Mouse (Mus musculus) hindbrain, embryonic 16.5 days (tissue): ENCODE measurements at regions not wholly inside any gene's neighbourhood (a gene's known extent, or its start where the extent isn't known, plus 50 kb on each side); places are given as distances from the start of the nearest gene placed in this dataset.
"Not testable (repeated sequence)": the region's sequence is repeated elsewhere in the genome, so short reads cannot be mapped to it uniquely, and the experiment has no call there.

Experiments
- ATAC-seq: fragments of 200-750 bp; cut with Nextera tagmentation; 2 replicates; pipeline ENCODE4 v1.8.0; 2017; ENCODE audit warnings: moderate TSS enrichment, moderate library complexity
- H3K27ac ChIP-seq: fragments of 300-500 bp; sonication (generic); 2 replicates; pipeline ENCODE4 v1.5.1; 2014; ENCODE audit warnings: low read depth, mild to moderate bottlenecking, control low read depth, low read length, moderate library complexity
- H3K27me3 ChIP-seq: fragments of 300-500 bp; sonication (generic); replicated peaks from 2 replicates; pipeline ENCODE4 v1.6.1; 2014; ENCODE audit warnings: low read length; ENCODE audit not compliant: control insufficient read depth, insufficient read depth
- H3K36me3 ChIP-seq: fragments of 300-500 bp; sonication (generic); 2 replicates; pipeline ENCODE4 v1.6.1; 2014; ENCODE audit warnings: mild to moderate bottlenecking, low read length, moderate library complexity, mixed read lengths; ENCODE audit not compliant: control insufficient read depth, insufficient read depth
- H3K4me1 ChIP-seq: fragments of 300-500 bp; sonication (generic); 2 replicates; pipeline ENCODE4 v1.6.1; 2014; ENCODE audit warnings: low read depth, low read length; ENCODE audit not compliant: control insufficient read depth, insufficient read depth
- H3K4me2 ChIP-seq: fragments of 300-500 bp; sonication (generic); 2 replicates; pipeline ENCODE4 v1.6.1; 2014; ENCODE audit warnings: mild to moderate bottlenecking, low read length, control low read depth, moderate library complexity
- H3K4me3 ChIP-seq: fragments of 300-500 bp; sonication (generic); 2 replicates; pipeline ENCODE4 v1.5.1; 2014; ENCODE audit warnings: mild to moderate bottlenecking, low read length, control low read depth, moderate library complexity
- H3K9ac ChIP-seq: fragments of 300-500 bp; sonication (generic); 2 replicates; pipeline ENCODE4 v1.6.1; 2014; ENCODE audit warnings: low read depth, mild to moderate bottlenecking, control low read depth, low read length, moderate library complexity
- H3K9me3 ChIP-seq: fragments of 300-500 bp; sonication (generic); 2 replicates; pipeline ENCODE4 v1.6.1; 2014; ENCODE audit warnings: mild to moderate bottlenecking, low read length, moderate library complexity; ENCODE audit not compliant: control insufficient read depth
- WGBS: fragments of 180-500 bp; shearing (Covaris S2); extraction: QIAGEN DNeasy Blood & Tissue Kit; methylation state at CpG from one replicate; pipeline ENCODE4 v1.1.7; 2014; 5-methylcytosine and 5-hydroxymethylcytosine counted together

DNA sequence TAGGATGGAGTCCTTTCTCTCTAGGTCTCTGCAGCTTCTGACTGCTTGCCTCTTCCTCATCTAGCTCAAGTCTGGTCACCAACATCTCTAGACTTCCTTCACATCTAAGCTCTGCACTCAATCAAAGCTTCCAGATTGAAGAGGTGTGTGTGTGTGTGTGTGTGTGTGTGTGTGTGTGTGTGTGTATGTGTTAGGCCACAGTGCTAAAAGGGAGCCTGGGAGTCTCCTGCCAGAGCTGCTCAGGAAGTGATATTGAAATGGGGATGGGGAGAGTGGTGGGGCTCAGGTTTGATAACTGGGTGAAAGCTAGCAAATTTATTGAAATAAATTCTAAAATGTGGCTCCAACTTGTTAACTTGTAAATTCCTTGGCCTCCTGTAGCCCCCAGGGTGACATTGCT, 73.3 kb downstream of the Gm31371 start:
- not testable (repeated sequence) for H3K9ac ChIP-seq, H3K4me3 ChIP-seq, ATAC-seq, H3K27me3 ChIP-seq, H3K9me3 ChIP-seq, H3K4me1 ChIP-seq, H3K4me2 ChIP-seq, H3K36me3 ChIP-seq, H3K27ac ChIP-seq

DNA sequence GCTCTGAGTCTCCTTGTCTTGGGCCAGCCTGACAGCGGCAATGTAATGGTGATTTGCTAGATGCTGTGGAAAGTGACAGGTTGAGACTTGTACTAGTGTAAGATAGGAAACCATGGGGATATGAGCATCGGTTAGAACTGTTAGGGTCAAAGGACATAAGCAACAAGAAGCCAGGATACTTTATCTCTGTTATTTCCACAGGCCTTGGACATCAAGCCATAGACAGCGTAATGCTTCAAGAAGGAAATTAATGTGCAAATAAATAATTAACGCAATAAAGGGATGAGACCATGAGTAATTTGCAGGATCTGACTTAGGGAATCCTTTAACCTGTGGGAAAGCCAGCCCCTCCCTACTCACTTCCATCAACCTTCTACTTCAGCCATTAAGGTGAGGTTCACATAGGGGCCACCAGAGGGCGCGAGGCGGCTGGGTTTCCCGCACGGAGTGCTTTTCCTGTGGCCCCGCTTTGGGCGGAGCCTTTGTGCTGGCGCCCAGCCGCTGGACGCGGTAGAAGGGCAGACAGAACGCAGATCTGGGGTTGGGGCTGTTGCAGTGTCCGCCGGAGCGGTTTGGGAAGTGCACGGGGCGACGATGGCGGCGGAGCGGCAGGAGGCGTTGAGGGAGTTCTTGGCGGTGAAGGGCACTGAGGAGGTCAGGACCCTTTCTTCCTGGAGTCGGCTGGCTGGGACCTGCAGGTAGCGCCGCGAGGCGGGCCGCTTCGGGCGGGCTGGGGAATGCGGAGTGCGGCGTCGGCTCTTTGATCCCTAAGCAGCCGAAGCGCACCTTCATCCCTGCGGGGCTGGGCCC, 76.5 kb downstream of the Gm31371 start:
- Histone ChIP-seq H3K4me3 (peak overlapping the region; percentile 48), H3K9me3 (peaks cover 5% of the 10 kb centered on the region), H3K27me3 (no peaks in the 10 kb centered on the region), H3K9ac (peak overlapping the region; percentile 62), H3K4me2 (peak overlapping the region; percentile 65), H3K4me1 (no peaks in the 10 kb centered on the region), H3K36me3 (no peaks in the 10 kb centered on the region), H3K27ac (no peak overlapping the region)
- ATAC-seq, result peak; percentile 96
- 15% methylated on average over 33 of the region's 42 CpGs for WGBS

DNA sequence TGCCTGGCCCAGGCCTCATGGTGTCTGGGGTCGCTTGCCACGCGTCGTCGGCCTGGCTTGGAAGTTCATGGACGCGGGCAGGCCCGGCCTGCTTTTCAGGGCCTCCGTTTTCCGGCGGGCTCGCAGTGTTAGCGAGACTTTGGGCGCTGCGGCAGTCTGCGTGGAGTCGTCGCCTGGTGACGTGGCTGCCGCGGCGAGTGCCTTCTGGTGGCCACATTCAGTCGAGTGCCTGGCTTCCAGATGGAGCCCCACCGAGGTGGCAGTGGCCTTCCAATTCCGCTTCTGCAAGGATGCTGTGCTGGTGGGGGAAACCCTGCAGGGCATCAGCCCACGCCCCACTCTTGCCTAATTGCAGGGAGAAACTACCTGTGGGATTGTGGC, 77.1 kb downstream of the Gm31371 start:
- H3K9me3 ChIP-seq, H3K27me3 ChIP-seq, H3K27ac ChIP-seq, H3K4me1 ChIP-seq, H3K36me3 ChIP-seq: not testable (repeated sequence)
- peak overlapping the region; percentile 62 for H3K9ac ChIP-seq
- H3K4me2 ChIP-seq, result peak overlapping the region; percentile 65
- 20% methylated on average over 26 of the region's 26 CpGs for WGBS
- peak overlapping the region; percentile 48 for H3K4me3 ChIP-seq
- ATAC-seq, result peak; percentile 64

- H3K4me3 ChIP-seq, H3K4me2 ChIP-seq: not testable (repeated sequence)
- WGBS, result 75% methylated on average over 3 of the region's 3 CpGs
Measured at GRCm38 (mm10) chr8:20008106-20008505, 104.9 kb downstream of the Gm31371 start.

DNA sequence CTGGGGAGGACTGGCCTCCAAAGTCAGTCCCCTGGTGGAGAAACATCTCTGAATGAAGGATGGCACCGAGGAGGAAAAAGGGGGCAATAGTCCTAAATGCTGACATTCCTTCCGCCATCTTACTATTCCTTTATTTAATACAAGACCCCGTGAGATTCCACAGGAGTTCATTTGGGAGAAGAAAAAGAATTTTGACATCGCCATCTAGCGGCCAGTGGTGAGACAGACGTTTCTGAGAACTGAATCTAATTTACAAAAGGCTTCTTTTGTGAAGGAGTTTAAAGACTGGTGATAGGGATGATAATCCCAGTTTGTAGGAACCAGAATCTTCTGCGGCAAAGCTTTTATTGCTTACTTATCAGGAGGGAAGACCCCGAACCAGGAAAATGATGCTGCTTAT, 107.8 kb downstream of the Gm31371 start:
- not testable (repeated sequence) for ATAC-seq, H3K27me3 ChIP-seq, H3K9me3 ChIP-seq, H3K9ac ChIP-seq, H3K4me1 ChIP-seq, H3K4me2 ChIP-seq, H3K4me3 ChIP-seq, H3K27ac ChIP-seq, H3K36me3 ChIP-seq
- WGBS, result 76% methylated on average over 8 of the region's 8 CpGs

More at GRCm38 (mm10) chr8:20008106-20008505, 104.9 kb downstream of the Gm31371 start:
- not testable (repeated sequence) for H3K27me3 ChIP-seq, H3K9me3 ChIP-seq, H3K4me1 ChIP-seq, H3K36me3 ChIP-seq, H3K27ac ChIP-seq, ATAC-seq, H3K9ac ChIP-seq

DNA sequence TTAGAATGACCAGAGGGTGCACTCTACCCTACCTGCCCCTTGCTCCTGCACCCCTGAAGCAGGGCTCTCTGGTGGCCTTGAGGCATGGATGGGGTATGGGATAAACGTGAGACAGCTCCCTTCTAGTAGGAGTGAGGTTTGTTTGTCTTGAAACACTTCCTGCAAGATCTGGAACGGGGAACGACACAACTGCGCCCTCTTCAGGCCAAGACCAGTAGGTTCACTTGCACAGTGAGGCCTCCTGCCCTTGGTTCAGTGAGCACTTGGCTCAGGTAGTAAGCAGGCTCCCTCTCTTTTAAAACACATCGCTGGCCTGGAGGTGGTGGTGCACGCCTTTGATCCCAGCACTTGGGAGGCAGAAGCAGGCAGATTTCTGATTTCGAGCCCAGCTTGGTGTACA, 110.1 kb downstream of the Gm31371 start:
- ATAC-seq, H3K4me2 ChIP-seq, H3K36me3 ChIP-seq, H3K4me3 ChIP-seq, H3K4me1 ChIP-seq, H3K27me3 ChIP-seq, H3K9ac ChIP-seq, H3K9me3 ChIP-seq, H3K27ac ChIP-seq: not testable (repeated sequence)
- WGBS, result 83% methylated on average over 7 of the region's 7 CpGs

DNA sequence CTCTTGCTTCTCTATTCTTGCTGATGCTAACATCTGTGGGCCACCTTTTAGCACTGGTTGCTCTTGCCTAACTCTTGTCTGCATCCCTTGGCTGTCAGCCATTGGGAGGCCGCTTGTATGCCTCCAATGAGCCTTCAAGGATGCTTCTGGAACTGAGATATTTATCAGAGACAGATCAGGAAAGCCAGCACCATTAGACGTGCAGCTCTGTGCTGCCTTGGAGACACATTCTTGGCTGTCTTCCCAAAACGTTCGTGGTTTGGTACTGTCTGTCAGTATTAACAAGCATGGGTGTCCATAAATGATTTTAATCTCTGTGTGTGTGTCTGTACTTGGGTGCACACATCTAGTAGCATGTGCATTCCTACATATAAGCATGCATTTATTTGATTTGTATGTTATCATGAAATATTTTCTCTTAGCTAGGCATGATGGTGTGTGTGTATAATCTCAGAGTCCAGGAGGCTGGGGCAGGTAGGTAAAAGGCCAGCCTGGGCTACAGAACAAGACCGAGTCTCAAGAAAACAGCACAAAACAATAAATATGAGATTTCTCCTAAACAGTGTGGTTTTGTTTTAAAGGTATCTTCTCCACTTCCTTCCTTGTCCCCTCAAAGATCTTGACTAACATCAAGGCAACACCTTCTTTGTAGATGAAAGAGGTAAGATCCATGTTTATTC, 111.4 kb downstream of the Gm31371 start:
- H3K9ac ChIP-seq, H3K4me1 ChIP-seq, H3K4me3 ChIP-seq, H3K27me3 ChIP-seq, H3K4me2 ChIP-seq, H3K9me3 ChIP-seq, ATAC-seq, H3K36me3 ChIP-seq, H3K27ac ChIP-seq: not testable (repeated sequence)
- 70% methylated on average over 4 of the region's 5 CpGs for WGBS

DNA sequence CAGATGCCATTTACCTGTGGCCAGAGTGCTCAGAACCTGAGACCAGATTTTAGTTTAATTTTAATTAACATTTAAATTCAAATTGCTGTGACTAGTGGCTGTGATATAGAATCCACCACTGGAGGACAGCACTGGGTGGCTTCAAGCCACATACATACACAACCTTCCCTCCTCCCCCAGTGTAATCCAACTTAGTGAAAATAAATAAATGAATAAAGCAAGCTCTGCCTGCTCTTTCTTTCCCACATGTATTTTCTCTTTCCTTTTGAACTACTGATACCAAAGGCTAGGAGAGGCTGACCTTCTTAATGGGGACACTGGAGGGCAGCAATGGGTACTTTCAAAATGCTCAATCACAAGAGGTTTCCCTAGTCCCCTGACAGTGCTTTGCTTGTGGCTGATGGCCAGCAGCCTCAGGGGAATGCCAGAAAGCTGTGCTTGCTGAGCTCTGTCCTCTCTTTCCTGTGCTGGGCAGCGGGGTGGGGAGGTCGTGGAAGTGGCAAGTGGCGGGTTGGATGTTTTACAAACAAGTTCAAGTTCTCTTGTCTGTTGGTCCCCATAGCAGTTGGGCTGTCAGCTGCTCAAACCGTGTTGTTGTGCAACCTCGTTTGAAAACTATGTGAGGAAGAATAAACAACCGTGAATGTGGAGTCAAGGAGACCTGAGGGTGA, 112.4 kb downstream of the Gm31371 start:
- 87% methylated on average over 6 of the region's 6 CpGs for WGBS
- H3K36me3 ChIP-seq, result not testable (repeated sequence)

DNA sequence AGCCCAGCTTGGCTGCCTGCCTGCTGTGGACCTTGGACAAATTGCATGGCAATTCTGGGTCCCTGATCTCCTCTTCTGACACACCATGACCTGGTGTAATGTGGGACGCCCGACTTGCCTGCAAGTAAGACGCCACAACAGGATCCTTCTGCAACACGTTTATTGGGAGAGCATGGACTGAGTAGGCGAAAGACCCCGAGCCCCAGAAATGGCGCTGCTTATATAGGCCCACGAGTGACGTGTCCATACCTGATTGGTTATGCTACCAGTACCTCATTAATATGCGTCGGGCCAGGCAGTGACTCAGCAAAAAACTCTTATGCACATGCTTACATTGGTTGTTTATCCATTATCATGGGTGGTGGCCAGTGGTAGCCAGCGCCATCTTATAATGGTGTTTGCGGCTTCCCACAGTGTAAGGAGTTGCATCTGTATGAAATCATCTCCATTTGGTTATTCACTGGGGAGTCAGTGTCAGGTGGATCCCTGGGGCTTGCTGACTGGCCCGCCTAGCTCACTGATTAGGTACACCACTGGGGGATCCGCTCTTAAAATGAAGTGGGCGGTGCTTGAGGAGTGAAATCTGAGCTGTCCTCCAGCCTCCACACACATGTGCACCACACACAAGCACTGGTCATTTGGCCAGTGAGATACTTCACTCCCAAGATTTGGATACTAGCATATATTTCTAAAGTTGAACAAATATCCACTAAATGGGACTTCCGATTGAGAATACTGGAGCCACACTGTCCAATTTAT, 113.1 kb downstream of the Gm31371 start:
- H3K4me2 ChIP-seq, H3K27me3 ChIP-seq, ATAC-seq, H3K9me3 ChIP-seq, H3K27ac ChIP-seq, H3K4me1 ChIP-seq, H3K9ac ChIP-seq, H3K4me3 ChIP-seq, H3K36me3 ChIP-seq: not testable (repeated sequence)
- WGBS, result 88% methylated on average over 14 of the region's 17 CpGs

More for the DNA sequence above, 112.4 kb downstream of the Gm31371 start:
- not testable (repeated sequence) for H3K9me3 ChIP-seq, H3K27me3 ChIP-seq, H3K4me2 ChIP-seq, H3K9ac ChIP-seq, H3K27ac ChIP-seq, H3K4me1 ChIP-seq, ATAC-seq, H3K4me3 ChIP-seq
